Mouse (Mus musculus) pancreas, adult 10 weeks (tissue): ENCODE measurements around the gene Haus8. TPM values are rescaled to one million over a fixed set of nuclear protein-coding genes. Genes with fewer than 3 reads are reported as not detected.

ENCODE experiments used
- polyA plus RNA-seq: library from polyadenylated mRNA; stranded (reverse); fragments of 350-450 nt; fragmentation: Illumina TruSeq; extraction: RNeasy Lipid Tissue Mini Kit (QIAGEN cat#74804); gene quantifications from one replicate; pipeline ENCODE4 v1.2.3, GENCODE M21; 2015; ENCODE audit warnings: low read depth, low replicate concordance; ENCODE audit not compliant: insufficient read depth

Gene Haus8
- polyA plus RNA-seq = 2.2 TPM

DNA sequence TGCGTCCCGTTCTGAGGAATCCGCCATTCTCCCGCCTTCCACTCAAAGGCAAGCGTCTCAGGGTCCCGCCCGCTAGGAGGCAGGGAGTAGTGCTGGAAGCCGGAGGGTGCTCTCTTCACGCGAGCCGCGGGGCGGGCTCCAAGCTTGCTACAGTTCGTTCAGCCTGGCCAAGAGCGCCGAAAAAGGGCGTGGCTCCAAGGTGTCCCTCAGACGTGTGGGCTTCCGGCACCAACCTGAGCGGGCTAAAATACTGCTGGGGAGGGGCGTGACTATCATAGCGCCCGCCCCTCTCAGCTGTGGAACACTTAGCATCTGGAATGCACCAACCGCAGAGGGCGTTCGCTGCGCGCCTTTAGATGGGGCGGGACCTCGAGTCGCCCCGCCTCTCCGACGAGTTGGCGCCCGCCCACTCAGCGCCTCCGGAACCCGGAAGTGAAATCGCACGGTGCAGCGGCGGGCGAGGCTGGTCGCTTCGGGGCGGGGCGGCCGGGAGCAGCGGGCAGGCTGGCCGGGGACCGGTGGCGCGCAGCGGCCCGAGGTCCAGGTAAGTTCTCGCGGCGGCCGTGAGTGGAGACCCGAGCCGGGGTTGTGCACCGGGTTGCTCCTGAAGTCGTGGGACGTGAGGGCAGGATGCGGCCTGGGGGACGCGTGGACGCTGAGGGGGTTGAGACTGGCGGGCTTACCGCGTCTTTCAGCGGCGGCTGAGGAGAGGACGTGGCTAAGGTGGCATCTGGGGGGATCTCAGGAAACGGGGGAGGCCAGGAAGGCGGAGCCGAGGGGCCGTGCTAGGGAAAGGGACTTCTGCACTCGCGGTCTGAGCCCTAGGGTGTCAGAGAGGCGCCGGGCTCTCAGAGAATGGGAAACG, at the start of gene Haus8, which contains the start of gene Myo9b:
Haus8 (minus strand) TSS at position 649 of the 865 bp plus-strand sequence.
Myo9b (plus strand) TSS at position 429 of the 865 bp plus-strand sequence.

Other genes with a start within 250 kb of the Haus8 start
- 10.9 TPM for gene Myo9b, start 220 bp downstream of the Haus8 start, polyA plus RNA-seq
- gene Use1, start 93.9 kb upstream of the Haus8 start, polyA plus RNA-seq = 66.0 TPM
- gene Ocel1, start 98.4 kb upstream of the Haus8 start, polyA plus RNA-seq = 4.2 TPM
- 19.9 TPM for gene Nr2f6, start 109.0 kb upstream of the Haus8 start, polyA plus RNA-seq
- gene Ushbp1, start 122.9 kb upstream of the Haus8 start, polyA plus RNA-seq = 21.8 TPM
- gene Babam1, start 123.9 kb upstream of the Haus8 start, polyA plus RNA-seq = 24.6 TPM
- gene Ankle1, start 133.1 kb upstream of the Haus8 start, polyA plus RNA-seq = not detected
- 4.1 TPM for gene Abhd8, start 190.7 kb upstream of the Haus8 start, polyA plus RNA-seq
- 18.8 TPM for gene Mrpl34, start 192.0 kb upstream of the Haus8 start, polyA plus RNA-seq
- 13.0 TPM for gene Dda1, start 196.3 kb upstream of the Haus8 start, polyA plus RNA-seq
- 4.7 TPM for gene Ano8, start 213.0 kb upstream of the Haus8 start, polyA plus RNA-seq
- gene Gtpbp3, start 215.2 kb upstream of the Haus8 start, polyA plus RNA-seq = 7.9 TPM
- 236 TPM for gene Plvap, start 238.8 kb upstream of the Haus8 start, polyA plus RNA-seq